Mouse (Mus musculus) left cerebral cortex, postnatal 25 days (tissue): ENCODE results near the gene Arl15. TPM values are rescaled to one million over a fixed set of nuclear protein-coding genes. Genes with fewer than 3 reads are reported as not detected.
"Not testable (repeated sequence)": the region's sequence is repeated elsewhere in the genome, so short reads cannot be mapped to it uniquely, and the experiment has no call there.

ENCODE experiments used
- DNase-seq, 2 experiments: peaks; one replicate each; pipeline ENCODE4 v3.0.0; 2022; ENCODE audit warnings: low spot score in 2 of 2, mixed read lengths in 1 of 2
- intact Hi-C: fragments of 180-260 bp; cut with DNase I; formaldehyde crosslinking; loops from one replicate; pipeline ENCODE4 v1.15.1; 2025
- total RNA-seq, 2 experiments: library from RNA; stranded (reverse); gene quantifications; 2 replicates each; pipeline ENCODE4 v1.2.3; 2021

Arl15 gene
- 10 to 100 TPM; 33.7 to 40.8 TPM for total RNA-seq

DNA sequence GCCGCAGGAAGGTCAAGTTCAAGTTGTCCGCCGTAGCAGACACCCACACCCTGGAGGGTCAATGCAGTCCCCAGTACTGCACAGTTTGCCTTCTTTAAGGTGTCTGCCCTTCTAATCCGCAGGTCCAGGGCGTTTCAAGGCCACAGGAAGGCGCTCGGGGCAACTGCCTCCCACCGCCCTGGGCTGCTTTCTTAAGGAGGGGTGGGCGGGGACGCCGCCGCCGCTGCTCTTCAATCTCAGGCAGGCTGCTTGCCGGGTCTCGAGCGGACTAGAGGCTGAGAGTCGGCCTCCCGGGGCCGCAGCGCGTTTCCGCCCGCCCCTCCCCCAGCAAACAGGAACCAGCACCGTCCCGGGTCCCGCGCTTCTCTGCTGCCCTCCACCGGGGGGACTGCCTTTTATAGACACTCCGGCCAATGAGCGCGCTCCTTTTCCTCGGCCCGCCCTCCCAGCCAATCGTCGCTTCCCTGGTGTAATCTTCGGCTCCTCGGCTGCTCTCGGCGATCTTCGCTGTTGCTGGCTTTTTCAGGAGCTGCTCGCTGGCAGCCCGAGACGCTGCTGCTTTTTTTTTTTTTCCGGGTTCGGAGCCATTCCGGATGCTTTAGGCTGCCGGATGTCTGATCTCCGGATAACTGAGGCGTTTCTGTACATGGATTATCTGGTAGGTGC lies at the start of gene Arl15:
Gene Arl15 (plus strand): TSS at position 467 of the 666 bp plus-strand sequence.
- intact Hi-C loops: loop anchor here (1.0 to 5.0 kb wide), 3 partner anchors 61 to 97 kb away; no protein-coding TSS in a partner anchor
- DNase-seq: peak; percentile 95 to 98

DNA sequence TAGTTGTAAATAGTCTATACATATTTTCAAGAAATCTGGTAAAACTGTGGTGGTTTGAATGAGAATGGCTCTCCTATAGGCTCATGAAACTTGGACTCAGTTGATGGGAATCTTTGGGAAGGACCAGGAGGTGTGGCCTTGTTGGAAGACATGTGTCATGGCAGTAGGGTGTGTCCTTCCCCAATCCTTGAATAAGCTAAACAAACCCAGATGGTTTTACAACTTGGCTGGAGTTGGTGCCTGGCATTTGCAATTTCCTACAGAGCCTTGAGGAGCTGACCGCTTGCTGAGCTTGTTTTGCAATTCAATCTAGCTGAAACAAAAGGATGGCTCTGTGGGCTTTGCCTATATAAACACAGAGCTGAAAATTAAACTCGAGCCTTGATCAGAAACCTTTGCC lies 49.0 kb upstream of the Arl15 start:
- no peak for DNase-seq
- intact Hi-C loops: no loop called here

DNA sequence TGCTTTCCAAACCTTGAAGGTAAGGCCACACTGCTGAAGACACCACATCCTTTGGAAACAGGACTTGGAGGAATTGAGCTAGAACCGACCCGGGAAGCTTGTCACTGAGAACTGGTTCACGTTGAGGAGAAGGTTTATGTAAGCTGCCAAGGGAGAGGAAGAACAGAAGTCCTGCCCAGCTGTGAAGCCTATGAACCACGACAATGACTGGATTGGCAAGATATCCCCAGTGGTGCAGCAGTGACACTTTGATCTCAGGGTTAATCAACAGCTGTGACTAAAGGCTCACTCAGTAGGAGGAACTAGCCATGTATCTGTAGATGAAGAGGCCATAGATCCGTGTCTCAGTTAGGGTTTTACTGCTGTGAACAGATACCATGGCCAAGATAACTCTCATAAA lies 43.5 kb upstream of the Arl15 start:
- no peak for DNase-seq
- intact Hi-C loops: no loop called here

DNA sequence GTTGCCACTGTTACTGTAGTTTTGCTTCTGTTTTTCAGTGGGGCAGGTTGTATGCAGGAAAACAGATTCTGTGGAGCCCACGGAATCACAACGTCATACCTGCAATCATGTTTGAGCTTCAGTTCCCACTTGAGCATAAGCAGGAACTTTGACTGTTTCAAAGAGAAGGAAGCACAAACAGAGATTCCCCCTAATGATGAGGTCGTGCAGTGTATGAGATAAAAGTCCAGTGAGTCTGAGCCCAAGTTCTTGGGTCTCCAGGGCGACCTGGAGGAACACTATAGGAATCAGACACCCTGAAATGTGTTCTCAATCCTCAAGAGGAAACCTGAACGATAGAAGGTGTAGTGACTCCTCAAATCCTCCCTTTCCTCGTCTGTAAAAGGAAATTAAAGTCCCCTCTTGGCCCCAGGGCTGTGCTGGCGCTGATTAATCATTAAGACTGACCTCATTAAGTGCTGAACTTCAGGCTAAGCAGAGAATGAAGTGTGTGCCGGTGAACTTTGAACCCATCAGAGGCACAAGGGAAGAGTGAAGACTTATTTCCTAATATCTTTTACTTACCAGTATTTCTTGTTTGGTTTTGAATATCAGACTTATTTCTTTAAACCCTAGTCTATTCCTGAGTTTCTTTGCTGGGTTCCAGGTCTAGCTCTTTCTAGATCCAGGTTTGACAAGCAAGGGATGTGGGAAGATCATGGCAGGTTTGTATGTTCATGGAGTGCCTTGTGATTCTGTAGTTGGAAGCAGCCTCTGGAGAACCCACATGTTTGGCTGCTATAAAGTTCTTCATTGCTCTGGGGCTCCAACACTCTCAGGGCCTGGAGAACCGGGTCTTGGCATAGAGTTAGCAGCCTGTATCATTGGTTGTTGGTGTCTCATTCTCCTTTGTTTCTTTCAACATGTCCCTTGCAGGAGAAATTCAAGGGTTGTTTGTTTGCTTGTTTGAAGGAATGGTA lies 39.3 kb upstream of the Arl15 start:
- intact Hi-C loops: no loop called here
- DNase-seq: no peak

DNA sequence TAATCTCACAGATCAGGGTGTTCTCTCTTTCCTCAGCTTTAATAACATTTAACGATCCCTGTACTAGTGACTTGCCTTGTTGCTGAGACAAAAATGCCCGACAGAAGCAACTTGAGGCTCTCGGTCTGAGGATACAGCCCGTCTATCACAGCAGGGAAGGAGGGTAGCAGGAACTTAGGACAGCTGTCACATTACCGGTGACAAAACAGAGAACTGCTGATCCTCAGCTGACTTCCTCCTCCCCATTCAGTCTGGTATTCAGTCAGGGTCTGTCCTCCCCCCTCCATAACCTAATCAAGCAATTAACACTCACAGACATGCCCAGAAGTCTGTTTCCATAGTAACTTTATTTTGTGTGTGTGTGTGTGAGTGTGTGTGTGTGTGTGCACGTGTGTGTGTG lies 38.5 kb upstream of the Arl15 start:
- no peak for DNase-seq
- intact Hi-C loops: no loop called here

DNA sequence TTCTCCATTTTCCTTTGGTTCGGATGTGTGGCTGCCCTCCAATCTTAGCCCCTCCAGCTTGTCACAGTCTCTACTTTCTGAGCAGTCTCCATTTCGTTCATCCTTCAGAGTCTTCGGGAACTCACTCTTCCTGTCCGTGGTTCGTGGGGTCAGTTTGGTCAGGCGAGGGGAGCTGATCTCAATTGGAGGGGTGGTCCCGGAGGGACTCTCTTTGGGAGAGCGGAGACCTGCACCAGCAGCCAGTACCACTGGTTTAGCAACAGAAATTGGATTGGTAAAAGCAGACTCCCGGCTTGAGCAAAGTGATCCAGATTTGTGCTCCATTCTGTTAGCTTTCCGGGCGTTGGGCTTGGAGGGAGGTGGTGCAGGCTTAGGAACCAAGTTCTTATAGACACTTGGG lies 32.6 kb upstream of the Arl15 start:
- no peak for DNase-seq
- intact Hi-C loops: no loop called here

DNA sequence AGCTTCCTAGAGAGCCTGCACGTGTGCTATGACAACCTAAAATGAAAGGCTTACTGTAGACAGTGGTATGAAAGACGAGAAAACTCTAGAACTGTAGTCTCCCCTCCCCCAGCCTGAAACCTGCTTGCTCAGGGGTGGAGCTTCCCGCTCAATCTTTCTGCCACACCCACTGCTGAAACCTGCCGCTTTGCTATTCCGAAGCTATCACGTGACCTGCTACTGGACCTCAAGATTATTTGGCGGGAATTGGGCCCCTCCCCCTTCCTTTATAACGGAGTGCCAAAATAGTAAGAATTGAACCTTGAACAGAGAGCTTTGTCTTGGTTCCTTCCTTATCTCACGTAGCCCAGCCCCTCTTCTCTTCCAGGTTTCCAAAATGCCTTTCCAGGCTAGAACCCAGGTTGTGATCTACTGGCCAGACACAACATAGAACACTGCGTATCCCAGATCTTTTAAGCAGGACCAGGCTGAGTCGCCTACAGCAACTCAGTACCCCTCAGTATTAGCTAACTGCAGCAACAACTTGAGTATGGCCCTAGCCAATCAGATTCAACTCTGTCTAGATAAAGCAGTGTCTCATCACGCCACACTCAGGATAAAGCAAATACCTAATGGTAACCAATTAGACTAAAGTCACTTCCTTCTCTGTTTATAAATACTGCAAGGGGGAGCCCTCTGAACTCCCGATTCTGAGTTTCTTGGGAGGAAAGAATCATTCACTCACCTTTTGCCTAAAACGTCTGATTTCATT lies 31.4 kb upstream of the Arl15 start:
- DNase-seq: no peak
- intact Hi-C loops: no loop called here

DNA sequence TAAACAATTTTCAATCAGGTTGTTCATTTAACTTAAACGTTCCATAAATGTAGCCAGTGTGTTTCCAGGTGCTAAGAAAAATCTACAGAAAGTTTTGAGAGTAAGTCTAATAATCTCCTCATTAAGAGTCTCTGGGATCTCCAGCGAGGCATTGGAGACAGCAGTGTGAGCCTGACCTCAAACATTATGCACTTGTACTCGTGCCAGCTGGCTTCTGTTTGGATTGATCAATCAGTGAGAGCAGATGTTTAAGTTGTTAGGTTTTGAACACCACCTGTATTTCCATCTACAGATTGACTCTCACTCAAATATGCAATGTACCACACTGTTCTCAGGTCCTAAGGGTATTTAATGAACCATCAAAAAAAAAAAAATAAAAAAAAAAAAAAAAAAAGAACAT lies 28.9 kb upstream of the Arl15 start:
- DNase-seq: no peak
- intact Hi-C loops: no loop called here

DNA sequence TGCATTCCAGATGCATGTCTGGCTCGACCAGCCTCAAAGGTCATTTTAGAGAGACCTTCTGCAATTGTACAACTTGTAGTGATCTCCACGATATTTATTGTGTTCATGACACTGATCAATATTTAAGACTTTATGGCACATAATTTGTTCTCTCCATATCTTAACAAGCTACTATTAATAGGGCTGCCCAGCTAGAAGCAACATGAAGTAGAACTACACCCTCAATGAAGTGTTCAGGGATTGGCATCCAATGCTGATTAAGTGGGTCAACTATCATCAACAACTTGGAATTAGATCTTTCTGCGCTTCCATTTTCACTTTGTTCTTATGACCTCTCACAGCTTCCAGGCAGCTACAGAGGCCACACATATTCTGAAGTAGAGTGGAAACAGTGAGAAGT lies 24.5 kb upstream of the Arl15 start:
- DNase-seq: no peak
- intact Hi-C loops: no loop called here

DNA sequence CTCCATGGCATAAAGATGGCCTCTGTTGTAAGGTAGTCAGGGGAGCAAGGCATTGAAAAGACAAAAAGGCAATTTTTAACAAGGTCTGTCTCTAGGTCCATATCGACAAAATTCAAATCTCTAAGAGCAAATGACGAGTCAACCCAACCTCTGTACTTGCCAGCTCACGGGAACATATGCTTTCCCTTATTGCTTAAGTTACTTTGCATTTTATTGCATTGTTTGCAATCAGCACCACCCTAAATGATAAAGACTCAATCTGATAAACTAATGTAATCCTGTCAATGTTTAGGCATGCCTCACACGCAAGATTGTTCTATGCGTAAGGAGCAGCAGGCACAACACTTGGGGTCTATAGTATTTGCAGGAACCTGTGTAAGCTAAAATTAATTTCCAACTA lies 24.0 kb upstream of the Arl15 start:
- intact Hi-C loops: no loop called here
- DNase-seq: no peak

DNA sequence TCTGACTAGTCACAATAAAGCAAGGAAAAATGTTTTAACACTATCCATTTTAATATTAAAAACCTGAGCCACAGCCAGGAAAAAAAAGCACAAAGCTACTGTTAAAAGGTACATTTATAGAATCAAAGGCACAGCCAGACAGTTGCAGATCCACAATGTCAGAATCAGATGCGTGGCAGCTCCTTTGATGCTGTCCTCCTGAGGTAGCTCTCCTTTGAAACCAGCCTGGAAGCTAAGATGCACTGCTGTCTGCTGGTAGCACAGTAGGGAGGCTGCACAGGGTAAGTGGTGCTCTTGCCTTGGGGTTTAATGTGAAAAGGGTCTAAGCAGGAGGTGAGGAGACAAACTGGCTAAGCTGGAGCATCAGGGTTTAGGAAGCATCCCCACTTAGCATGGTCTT lies 23.0 kb upstream of the Arl15 start:
- intact Hi-C loops: no loop called here
- no peak for DNase-seq

DNA sequence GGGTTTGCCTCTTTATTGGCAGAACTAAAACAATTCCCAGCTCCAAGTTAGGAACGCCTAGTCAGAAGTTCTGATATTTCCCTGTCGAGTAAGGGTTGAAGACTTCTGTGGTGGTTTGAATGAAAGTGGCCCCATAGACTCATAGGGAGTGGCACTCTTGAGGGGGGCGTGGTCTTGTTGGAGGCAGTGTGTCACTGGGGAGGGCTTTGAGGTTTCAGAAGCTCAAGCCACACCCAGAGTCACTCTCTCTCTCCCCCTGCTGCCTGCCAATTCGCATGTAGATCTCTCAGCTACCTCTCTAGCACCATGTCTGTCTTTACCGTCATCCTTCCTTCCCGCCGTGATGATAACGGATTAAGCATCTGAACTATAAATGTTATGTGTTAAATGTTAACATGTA lies 19.5 kb upstream of the Arl15 start:
- intact Hi-C loops: no loop called here
- no peak for DNase-seq

DNA sequence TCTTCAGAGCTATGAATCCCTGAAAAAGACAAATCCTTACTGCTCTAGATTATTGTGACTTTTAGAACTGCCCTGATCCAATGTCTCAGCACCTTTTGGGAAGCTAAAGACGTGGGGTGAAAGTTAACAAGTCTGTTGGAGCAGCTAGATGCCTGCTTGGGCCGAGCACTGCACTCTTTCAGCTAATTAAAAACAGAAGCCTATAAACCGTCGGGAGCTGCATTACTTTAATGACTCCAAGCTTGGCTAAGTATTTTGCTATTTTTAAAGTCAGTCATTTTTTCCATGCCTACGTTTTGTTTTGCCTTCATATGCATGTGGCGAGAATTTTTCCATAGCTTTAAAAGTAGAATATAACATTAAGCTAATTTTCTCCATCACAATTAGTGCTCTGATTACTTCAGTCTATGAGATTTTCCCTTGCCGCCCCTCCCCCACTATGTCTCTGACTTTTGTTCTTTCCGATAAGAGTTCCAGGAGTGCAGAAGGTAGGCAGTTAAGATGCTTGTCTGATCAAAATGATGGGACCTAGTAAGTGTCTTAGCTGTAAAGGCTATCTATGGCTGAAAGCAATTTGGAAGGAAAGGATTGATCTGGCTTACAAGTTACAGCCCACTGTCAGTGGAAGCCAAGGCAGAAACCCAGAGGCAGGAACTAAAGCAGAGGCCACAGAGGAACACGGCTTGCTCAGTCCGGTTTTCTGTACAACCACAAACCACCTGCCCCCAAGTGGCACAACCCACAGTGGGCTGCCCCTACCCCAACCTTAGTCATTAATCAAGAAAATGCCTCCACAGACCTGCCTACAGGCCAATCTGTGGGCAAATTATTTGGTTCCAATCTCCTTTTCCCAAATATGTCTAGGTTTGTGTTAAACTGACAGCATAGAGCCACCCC lies 18.8 kb upstream of the Arl15 start:
- intact Hi-C loops: no loop called here
- DNase-seq: no peak

DNA sequence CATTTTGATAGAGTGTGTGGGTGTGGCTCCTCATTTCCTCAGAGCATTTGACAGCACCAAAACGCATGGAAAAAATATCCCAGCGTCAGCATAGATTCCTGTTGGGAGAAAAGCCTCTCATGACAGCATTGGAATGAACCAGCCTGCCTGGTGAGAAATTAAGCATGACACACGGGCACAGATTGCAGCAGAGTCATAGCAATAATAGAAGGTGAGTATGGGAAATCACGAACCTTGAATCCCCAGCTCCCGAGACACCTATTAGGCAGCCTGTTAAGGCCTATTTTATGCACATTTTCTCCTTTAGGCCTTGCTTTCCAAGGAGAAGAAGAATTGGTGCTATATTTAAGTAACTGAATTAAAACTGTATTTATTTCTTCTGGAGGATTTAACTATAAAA lies 8.5 kb upstream of the Arl15 start:
- DNase-seq: no peak
- intact Hi-C loops: no loop called here

DNA sequence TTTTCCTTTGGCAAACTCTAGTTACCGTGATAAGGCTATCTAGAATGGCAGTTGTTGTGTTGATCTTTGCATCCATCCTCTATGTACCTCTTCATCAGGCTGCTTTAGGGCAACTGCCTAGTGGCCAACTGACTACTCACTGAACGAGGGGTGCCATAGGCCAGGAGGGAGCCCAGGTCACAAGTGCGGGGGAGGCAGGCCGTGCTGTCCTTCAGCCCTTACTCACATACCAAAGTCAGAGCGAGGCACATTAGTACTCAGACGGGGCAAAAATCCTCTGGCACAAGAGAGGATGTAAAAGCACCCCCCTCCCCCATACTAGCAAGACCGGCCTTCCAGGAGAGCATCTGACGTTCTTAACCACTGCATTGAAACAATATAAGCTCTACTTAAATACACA lies 7.2 kb upstream of the Arl15 start:
- DNase-seq: no peak
- intact Hi-C loops: no loop called here

DNA sequence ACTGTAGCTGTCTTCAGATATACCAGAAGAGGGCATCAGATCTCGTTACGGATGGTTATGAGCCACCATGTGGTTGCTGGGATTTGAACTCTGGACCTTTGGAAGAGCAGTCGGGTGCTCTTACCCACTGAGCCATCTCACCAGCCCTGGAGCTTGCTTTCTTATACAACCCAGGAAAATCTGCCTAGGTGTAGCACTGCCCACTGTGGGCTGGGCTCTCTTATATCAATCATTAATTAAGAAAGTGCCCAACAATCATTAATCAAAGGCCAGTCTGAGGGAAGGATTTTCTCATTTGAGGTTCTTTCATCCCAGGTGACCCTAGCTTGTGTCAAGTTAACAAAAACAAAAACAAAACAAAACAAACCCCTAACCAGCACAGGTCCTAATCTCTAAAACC lies 4.3 kb upstream of the Arl15 start:
- not testable (repeated sequence) for DNase-seq
- intact Hi-C loops: loop anchor here (5.0 kb wide), 1 partner anchor 93 kb away; no protein-coding TSS in a partner anchor

DNA sequence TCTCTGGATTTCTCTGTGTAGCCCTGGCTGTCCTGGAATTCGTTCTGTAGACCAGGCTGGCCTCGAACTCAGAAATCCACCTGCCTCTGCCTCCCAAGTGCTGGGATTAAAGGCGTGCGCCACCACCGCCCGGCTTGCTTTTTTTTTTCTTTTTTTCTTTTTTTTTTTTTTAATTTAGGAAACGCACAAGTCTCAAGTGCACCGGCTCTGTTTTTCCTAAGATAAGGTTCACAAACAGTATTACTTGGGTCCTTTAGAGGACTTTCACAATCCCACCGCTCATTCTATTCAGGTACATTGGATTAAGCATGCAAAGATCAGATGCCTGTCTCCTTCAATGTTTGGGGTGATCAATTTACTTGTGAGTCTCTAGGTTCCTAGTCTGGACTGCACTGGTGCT lies 668 bp upstream of the Arl15 start:
- intact Hi-C loops: loop anchor here (1.0 to 5.0 kb wide), 3 partner anchors 61 to 96 kb away; no protein-coding TSS in a partner anchor
- no peak for DNase-seq

DNA sequence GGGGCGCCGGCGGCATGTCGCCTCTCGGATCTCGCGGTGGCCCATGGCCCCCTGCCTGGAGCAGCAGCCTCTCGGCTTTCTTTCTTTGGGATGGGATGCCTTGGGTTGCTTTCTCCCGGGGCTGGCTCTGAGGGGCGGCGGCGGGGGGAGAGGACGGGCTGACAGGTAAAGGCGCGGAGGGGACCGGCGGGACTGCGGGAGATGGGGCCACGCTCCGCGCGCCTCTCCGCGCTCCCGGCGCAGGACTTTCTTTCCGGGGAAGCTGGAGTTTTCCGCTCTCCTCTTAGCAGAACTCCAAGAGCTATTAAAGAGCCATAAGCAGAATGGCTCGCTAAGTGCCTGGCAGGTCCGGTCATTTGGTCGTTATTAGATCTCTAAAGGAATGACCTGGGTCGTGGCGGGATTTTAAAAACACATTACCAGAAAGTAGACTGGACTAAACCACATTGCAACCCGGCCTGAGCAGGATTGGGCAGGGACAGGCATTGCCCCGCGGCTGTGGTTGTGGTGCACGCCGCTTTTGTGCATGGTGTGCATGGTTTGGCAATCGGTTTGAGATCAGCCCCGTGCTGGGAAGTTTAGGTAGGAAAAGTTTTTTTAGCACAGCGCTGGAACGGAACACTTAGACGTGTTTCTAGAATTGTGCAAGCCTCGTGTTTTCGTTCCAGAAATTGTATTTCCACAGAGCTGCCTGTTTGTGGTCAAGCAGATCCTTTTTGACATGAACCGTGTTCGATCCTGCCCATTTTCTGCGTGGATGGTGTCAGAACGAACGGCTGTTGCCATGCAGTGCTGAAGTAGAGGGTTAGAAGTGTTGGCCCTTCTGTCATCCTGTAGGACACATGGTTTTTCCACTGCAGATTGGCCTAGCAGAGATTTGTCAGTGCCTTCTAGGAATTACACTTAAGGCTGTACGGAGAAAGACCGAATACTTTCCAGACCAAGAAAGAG lies 675 bp downstream of the Arl15 start:
- DNase-seq: peak; percentile 28 to 39
- intact Hi-C loops: loop anchor here (1.0 to 5.0 kb wide), 3 partner anchors 60 to 98 kb away; no protein-coding TSS in a partner anchor
